Mouse (Mus musculus): ENCODE results near the gene Efna4. TPM values are rescaled to one million over a fixed set of nuclear protein-coding genes. Genes with fewer than 3 reads are reported as not detected.
A peak's percentile ranks its signal among the peaks of the same experiment; 100 is the strongest.

Efna4 gene
- total RNA-seq, 1 experiment from 2014 or later, result 1.7 TPM

GRCm38 (mm10) chr3:89333053-89333452 lies 4.8 kb downstream of the Efna4 start:
- no peak for ATAC-seq (replicated peaks; ENCODE audit: low read depth, poor library complexity, severe bottlenecking)

GRCm38 (mm10) chr3:89332476-89332875 lies 5.4 kb downstream of the Efna4 start:
- ATAC-seq (replicated peaks; ENCODE audit: low read depth, poor library complexity, severe bottlenecking), result no peak

DNA sequence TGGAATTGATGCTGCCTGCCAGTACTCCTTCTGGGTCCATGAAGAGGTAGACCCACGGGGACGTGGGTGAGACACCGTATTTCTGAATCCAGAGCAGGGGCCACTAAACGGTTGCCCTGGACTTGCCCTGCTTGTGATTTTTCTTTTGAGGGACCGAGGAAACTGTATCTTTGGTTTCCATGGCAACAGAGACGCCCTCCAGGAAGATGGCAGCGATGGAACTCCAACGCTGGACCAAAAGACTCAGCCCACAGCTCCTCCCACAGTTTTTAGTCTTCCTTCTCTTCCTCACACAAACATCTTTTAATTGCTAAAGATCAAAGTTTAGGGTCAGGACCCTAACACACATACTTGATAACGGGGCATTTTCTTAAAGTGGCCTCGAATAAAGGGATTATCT lies 5.8 kb downstream of the Efna4 start:
- ATAC-seq (replicated peaks; ENCODE audit: low read depth, poor library complexity, severe bottlenecking), result no peak

GRCm38 (mm10) chr3:89331561-89331960 lies 6.3 kb downstream of the Efna4 start:
- ATAC-seq (replicated peaks; ENCODE audit: low read depth, poor library complexity, severe bottlenecking), result no peak

- 0 out of 2 replicates have a peak, but pooled peaks have one; percentile 28 for ATAC-seq (replicated peaks; ENCODE audit: low read depth, poor library complexity, severe bottlenecking)
These were observed 6.9 kb downstream of the Efna4 start for GRCm38 (mm10) chr3:89330948-89331347.

DNA sequence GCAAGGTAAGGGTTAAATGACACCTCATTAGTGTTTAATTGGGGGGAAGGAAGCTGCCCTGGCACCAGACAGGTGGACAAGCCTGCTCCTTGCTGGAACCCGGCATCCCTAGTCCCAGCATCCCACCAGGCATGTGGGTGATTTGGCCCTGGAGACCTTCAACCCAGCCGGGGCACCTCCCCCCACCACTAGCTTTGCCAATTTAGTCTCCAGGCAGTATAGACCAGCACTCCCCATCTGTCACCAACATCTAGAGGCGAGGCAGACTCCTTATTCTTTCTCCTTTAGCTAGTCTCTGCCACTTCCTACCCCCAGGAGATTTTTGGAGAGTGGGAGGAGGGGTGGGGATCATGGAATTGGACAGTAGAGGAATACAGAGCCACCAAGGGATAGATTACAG lies 7.5 kb downstream of the Efna4 start:
- ATAC-seq (replicated peaks; ENCODE audit: low read depth, poor library complexity, severe bottlenecking), result no peak

DNA sequence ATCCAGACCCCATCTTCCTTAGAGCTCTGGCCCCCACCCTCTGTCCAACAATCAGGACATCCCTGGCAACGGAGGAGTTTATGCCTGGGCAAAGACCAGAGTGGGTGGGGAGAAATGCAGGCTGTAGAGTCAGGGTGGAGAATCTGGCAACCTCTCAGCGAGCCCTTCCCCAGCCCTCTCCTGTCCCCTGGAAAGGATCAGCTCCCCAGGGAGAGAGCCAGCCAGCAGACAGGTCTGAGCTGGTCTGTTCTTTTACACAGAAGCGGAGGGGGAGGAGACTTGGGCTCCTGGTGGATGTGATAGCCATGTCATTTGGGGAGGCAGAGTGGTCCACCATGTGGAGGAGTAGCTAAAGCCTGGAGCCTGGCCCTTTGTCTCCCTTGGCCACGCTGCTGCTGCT lies 9.2 kb downstream of the Efna4 start:
- no peak for ATAC-seq (replicated peaks; ENCODE audit: low read depth, poor library complexity, severe bottlenecking)

- ATAC-seq (replicated peaks; ENCODE audit: low read depth, poor library complexity, severe bottlenecking), result no peak
These were observed 10.4 kb downstream of the Efna4 start for GRCm38 (mm10) chr3:89327371-89327870.

DNA sequence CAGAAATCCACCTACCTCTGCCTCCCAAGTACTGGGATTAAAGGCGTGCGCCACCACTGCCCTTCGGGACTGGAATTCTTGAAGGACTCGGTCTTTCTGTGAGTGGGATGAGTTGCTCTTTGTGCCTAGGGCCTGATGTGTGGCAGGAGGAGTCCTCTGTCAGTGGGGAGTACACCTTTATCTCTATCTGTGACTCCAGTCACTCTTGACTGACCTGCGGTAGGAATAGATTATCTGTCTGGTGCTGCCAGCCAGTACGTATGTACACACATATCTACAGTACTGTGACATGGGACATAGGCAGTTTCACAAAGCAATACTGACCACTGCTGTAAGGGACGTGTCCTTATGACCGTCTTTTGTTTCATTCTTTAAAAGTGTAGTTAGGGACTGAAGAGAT lies 11.9 kb downstream of the Efna4 start:
- ATAC-seq (replicated peaks; ENCODE audit: low read depth, poor library complexity, severe bottlenecking), result no peak

DNA sequence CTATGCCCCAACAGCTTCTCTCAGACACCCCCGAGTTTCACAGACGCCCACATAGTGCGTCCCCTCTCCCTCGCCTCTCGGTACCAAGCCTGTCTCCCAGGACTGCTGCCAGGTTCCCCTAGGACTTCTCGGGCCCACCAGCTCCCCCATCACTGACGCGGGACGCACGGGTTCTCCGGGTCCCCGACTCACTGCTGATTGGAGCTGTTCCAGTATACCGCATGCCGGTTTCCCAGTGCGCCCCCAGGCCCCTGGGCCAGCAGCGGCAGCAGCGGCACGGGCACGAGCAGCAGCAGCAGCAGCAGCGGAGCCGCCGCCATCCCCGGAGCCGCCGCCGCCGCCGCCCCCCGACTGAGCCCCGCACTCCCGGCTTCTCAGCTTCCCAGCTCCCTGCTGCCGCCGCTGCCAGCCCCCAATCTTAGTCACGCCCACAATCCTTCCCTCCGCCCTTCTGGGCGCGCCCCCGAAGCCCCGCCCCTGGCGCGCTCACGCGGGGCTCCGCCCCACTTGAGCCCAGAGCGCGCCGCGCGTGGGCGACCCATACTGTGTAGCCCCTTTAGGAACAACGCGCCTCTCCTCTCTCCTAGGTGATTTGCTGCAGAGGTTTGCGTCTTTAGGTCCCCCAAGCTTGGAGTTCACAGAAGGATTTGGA lies 15.2 kb downstream of the Efna4 start, which contains the start of gene Efna3:
Gene Efna3, minus strand, starts transcription at position 452 of the 652 bp plus-strand sequence.
- peak; percentile 46 for ATAC-seq (replicated peaks; ENCODE audit: low read depth, poor library complexity, severe bottlenecking)

- ATAC-seq (replicated peaks; ENCODE audit: low read depth, poor library complexity, severe bottlenecking), result no peak
These were observed 15.7 kb downstream of the Efna4 start for GRCm38 (mm10) chr3:89322131-89322500.

DNA sequence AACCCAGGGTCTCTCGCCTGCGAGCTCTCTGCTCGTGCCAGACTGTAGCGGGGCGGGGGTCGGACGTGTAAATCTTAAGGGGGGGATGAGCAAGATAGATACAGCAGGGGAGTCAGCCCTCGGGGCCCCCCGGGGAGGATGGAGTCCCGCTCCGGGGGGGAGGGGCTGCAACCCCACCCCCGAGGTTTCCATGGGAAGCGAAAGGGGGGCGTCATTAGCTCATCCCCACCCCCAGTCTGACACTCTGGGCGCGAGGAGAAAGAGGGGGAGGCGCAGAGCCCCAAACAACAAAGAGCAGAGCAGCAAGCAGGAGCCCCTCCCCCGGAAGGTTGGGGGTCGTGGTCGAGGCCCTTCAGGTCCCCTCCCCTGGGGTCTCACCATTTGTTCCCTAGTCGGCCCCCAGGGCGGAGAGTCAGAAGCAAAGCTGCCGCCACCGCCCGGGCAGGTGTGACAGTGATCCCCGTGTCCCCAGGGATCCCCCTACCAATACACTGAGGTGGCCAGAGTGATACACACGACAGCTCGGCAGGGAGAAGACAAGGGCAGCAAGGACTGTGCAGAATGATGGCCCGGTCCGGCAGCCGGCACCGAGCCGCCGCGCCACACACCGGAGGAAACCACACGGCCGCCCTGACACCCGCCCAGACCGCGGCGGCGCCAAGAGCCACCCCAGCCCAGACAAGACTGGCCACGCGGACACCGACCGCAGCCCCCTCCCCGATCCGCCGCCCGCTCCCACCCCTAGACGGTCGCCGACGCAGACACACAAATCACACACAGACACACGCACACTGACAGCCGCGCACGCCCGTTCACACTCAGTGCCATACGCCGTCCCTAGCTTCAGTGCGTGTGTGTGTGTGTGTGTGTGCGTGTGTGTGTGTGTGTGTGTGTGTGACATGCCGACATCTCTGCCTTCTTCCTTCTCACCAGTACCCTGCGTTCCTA lies 16.4 kb downstream of the Efna4 start:
- 0 out of 2 replicates have a peak, but pooled peaks have one; percentile 4 for ATAC-seq (replicated peaks; ENCODE audit: low read depth, poor library complexity, severe bottlenecking)

DNA sequence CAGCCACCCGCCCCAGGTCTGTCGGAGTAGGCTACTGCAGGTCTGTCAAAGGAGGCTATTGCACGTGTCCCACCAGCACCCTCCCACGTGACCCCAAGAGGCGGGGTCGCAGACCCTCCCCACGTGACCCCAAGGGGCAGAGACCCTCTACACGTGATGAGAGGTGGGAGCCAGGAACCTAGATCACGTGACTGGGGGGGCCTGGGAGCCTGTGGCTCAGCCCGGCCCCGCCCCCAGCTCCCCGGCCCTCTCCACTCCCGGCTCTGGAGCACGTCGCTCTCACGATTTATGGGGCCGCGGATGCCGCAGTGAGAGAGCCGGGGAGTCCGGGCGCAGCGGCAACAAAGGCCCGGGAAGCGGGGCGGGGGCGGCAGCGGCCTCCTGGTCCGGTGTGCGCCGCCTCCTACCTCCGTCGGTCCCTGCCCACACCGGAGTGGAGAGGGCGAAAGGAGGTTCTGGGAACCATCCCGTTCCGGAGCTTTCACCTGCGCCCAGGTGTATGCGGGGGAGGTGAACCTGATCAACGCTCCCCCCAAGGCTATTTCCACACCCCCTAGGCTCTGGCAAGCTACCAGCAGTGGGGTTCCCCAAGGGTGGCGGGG lies 17.1 kb downstream of the Efna4 start:
- no peak for ATAC-seq (replicated peaks; ENCODE audit: low read depth, poor library complexity, severe bottlenecking)

- ATAC-seq (replicated peaks; ENCODE audit: low read depth, poor library complexity, severe bottlenecking), result no peak
These were observed 18.1 kb downstream of the Efna4 start for GRCm38 (mm10) chr3:89319591-89320350.

- no peak for ATAC-seq (replicated peaks; ENCODE audit: low read depth, poor library complexity, severe bottlenecking)
These were observed 18.7 kb downstream of the Efna4 start for GRCm38 (mm10) chr3:89318971-89319590.

DNA sequence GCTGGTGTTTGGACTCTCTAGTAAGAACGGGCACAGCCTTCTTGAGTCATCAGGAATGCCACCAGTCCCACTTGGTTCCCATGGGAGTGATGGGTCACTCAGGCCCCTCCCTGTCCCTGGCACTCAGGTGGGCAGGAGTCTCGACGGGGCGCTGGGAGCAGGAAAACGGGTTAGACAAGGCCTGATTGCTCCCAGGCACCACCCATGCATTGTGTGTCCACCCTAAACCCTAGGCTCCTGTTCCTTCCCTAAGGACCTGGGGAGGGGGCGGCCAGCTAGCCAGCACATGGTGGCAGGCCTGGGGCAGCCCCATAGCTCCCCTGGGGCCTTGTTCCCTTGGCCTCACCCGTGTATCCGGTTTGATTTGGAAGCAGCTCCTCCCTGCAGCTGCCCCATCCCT lies 19.5 kb downstream of the Efna4 start:
- no peak for ATAC-seq (replicated peaks; ENCODE audit: low read depth, poor library complexity, severe bottlenecking)

DNA sequence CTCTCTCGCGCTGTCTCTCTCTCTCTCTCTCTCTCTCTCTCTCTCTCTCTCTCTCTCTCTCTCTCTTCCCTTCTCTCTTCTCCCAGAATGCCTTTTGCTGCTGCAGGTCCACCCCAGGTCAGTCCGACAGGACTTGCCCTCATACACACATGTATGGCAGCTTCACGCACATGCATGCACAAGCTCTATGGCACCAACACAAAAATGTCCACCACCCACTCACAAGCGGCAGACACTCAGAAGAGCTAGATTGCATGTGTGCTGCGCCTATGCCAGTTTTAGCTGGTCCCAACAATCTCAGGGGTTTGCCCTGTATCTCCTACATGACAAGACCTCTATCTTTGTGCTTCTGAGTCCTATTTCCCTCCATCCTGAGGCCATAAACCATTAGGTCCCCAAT lies 20.6 kb downstream of the Efna4 start:
- no peak for ATAC-seq (replicated peaks; ENCODE audit: low read depth, poor library complexity, severe bottlenecking)

DNA sequence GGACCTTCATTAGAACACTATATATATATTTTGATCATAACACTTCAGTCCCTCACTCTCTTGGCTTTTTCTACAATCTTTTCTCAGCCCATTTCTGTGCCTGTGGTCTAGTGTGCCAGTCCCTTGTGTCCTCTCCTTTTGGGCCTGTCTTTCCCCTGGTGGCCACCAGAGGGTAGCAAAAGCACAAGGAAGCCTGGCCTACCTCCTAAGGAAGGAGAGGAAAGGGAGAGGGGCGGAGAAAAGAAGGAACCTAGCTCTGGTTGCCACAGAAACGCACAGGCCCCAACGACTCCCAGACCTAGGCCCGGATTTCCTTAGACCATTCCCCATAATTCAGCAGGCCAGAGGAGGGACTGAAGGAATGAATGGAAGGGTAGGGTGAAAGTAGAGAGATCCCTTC lies 21.0 kb downstream of the Efna4 start:
- ATAC-seq (replicated peaks; ENCODE audit: low read depth, poor library complexity, severe bottlenecking), result peak; percentile 68
